Mouse (Mus musculus) ES-Bruce4 (cell line): ENCODE results near the gene Ubr4.

Source experiments
- CTCF ChIP-seq: IDR thresholded peaks from one replicate; pipeline ENCODE4 v1.8.1; 2011; ENCODE audit warnings: low read depth, low read length
- EP300 ChIP-seq: IDR thresholded peaks from 2 replicates; pipeline ENCODE4 v1.6.1; 2011; ENCODE audit warnings: low read depth, low read length; ENCODE audit not compliant: insufficient read depth
- POLR2A ChIP-seq: IDR thresholded peaks from one replicate; pipeline ENCODE4 v1.8.1; 2011; ENCODE audit warnings: low read length; ENCODE audit not compliant: insufficient read depth

GRCm38 (mm10) chr4:139464163-139464562, 111.8 kb downstream of the Ubr4 start:
- TF ChIP-seq CTCF = no peak
- no peak for TF ChIP-seq EP300
- TF ChIP-seq POLR2A = no peak
